Mouse (Mus musculus) CH12.LX (cell line): Measurements from ENCODE around the gene Zmym6.

Experiments used
- CTCF ChIP-seq, 2 experiments: IDR thresholded peaks in 1 of 2; conservative IDR thresholded peaks in 1 of 2; 2 replicates each; pipeline ENCODE4 v1.5.1; 2011 to 2012; ENCODE audit warnings: low read depth in 2 of 2, low read length in 2 of 2, improper control_type of control experiment in 1 of 2, inconsistent platforms in 1 of 2, mild to moderate bottlenecking in 1 of 2, moderate library complexity in 1 of 2
- E2F4 ChIP-seq: IDR thresholded peaks from 2 replicates; pipeline ENCODE4 v1.6.1; 2011; ENCODE audit warnings: low read depth, low read length, improper control_type of control experiment; ENCODE audit not compliant: insufficient replicate concordance
- POLR2A ChIP-seq: IDR thresholded peaks from 2 replicates; pipeline ENCODE4 v1.6.1; 2011; ENCODE audit warnings: low read depth, mild to moderate bottlenecking, improper control_type of control experiment, low read length
- ZC3H11A ChIP-seq: IDR thresholded peaks from 2 replicates; pipeline ENCODE4 v1.6.1; 2012; ENCODE audit warnings: low read depth, mild to moderate bottlenecking, inconsistent platforms, low read length, improper control_type of control experiment

DNA sequence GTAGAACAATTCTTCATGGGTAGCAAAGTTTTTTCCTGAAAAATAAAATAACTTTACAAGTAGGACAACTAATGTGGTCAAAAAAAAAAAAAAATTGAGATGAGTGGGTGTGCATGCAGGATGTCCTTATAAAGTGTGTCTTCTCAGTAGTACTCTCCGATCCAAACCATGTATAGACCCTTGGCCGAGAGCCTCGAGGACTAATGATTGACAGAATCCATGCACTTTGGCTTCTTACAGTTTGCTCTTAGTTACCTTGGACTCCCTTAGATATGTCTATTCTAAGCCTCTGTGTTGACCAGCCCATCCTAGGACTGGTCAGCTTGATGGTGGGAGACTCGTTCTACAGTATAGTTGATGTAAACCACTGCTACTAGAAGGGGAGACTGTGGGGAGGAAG lies 30.4 kb downstream of the Zmym6 start:
- TF ChIP-seq E2F4 (no peak), CTCF (conservative IDR thresholded peaks at IDR 0.05 in 1 of 2, IDR thresholded peaks at IDR 0.05 in 1 of 2; ENCODE audit: low read depth in 2 of 2, low read length in 2 of 2) (no peak), POLR2A (no peak), ZC3H11A (no peak)
